Mouse (Mus musculus) neural tube, embryonic 13.5 days (tissue): ENCODE data around the gene Me1. TPM values are rescaled to one million over a fixed set of nuclear protein-coding genes. Genes with fewer than 3 reads are reported as not detected.

Experiments used
- ATAC-seq: fragments of 200-750 bp; cut with Nextera tagmentation; 2 replicates; pipeline ENCODE4 v1.8.0; 2017; ENCODE audit warnings: low read depth, mild to moderate bottlenecking, moderate TSS enrichment, moderate library complexity
- H3K27ac ChIP-seq: fragments of 300-500 bp; sonication (generic); replicated peaks from 2 replicates; pipeline ENCODE4 v1.5.1; 2015; ENCODE audit warnings: moderate library complexity, mild to moderate bottlenecking, inconsistent platforms
- H3K27me3 ChIP-seq: fragments of 300-500 bp; sonication (generic); 2 replicates; pipeline ENCODE4 v1.6.1; 2015; ENCODE audit warnings: mild to moderate bottlenecking, inconsistent platforms
- H3K36me3 ChIP-seq: fragments of 300-500 bp; sonication (generic); 2 replicates; pipeline ENCODE4 v1.6.1; 2015; ENCODE audit warnings: mild to moderate bottlenecking, inconsistent platforms
- H3K4me1 ChIP-seq: fragments of 300-500 bp; sonication (generic); replicated peaks from 2 replicates; pipeline ENCODE4 v1.6.1; 2015; ENCODE audit warnings: inconsistent platforms
- H3K4me2 ChIP-seq: fragments of 300-500 bp; sonication (generic); 2 replicates; pipeline ENCODE4 v1.6.1; 2015; ENCODE audit warnings: inconsistent platforms, mild to moderate bottlenecking, moderate library complexity
- H3K4me3 ChIP-seq: fragments of 300-500 bp; sonication (generic); 2 replicates; pipeline ENCODE4 v1.5.1; 2015; ENCODE audit warnings: mild to moderate bottlenecking, inconsistent platforms
- H3K9ac ChIP-seq: fragments of 300-500 bp; sonication (generic); 2 replicates; pipeline ENCODE4 v1.6.1; 2015; ENCODE audit warnings: moderate library complexity, mild to moderate bottlenecking, inconsistent platforms
- H3K9me3 ChIP-seq: fragments of 300-500 bp; sonication (generic); 2 replicates; pipeline ENCODE4 v1.6.1; 2016; ENCODE audit warnings: inconsistent platforms
- WGBS: fragments of 180-500 bp; shearing (Covaris S2); methylation state at CpG from one replicate; pipeline ENCODE4 v1.1.7; 2015; 5-methylcytosine and 5-hydroxymethylcytosine counted together
- polyA plus RNA-seq: library from polyadenylated mRNA; unstranded; fragments of >200 nt; fragmentation: Nextera tagmentation; extraction: Ambion mirVana; gene quantifications from 2 replicates; pipeline ENCODE4 v1.2.1, GENCODE M21; 2015

Gene Me1
- polyA plus RNA-seq, 1 experiment from 2014 or later, result 38.3 TPM

DNA sequence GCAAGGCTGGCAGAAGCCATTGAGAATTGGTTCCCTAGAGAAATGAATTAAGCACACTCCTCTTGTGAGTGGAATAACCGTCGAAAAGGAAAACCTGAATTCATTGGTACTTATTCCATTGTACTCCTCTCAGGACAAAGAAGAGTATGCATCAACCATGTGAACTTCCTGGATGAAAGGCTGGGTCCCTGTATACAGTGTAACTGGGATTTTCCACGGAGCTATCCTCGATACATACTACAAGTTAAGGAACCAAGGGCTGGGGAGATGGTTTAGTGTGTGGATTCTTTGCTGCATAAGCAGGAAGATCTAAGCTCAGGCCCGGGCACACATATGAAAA lies 30.6 kb upstream of the Me1 start:
- ATAC-seq, result peak; percentile 61
- no peak overlapping the region for H3K9ac ChIP-seq
- no peaks in the 10 kb centered on the region for H3K27me3 ChIP-seq
- no peak overlapping the region for H3K4me2 ChIP-seq
- H3K4me1 ChIP-seq, result peaks cover 11% of the 10 kb centered on the region
- WGBS, result 65% methylated on average over 5 of the region's 5 CpGs
- H3K4me3 ChIP-seq, result no peak overlapping the region
- H3K36me3 ChIP-seq, result no peaks in the 10 kb centered on the region
- H3K9me3 ChIP-seq, result no peaks in the 10 kb centered on the region
- peak overlapping the region; percentile 68 for H3K27ac ChIP-seq

DNA sequence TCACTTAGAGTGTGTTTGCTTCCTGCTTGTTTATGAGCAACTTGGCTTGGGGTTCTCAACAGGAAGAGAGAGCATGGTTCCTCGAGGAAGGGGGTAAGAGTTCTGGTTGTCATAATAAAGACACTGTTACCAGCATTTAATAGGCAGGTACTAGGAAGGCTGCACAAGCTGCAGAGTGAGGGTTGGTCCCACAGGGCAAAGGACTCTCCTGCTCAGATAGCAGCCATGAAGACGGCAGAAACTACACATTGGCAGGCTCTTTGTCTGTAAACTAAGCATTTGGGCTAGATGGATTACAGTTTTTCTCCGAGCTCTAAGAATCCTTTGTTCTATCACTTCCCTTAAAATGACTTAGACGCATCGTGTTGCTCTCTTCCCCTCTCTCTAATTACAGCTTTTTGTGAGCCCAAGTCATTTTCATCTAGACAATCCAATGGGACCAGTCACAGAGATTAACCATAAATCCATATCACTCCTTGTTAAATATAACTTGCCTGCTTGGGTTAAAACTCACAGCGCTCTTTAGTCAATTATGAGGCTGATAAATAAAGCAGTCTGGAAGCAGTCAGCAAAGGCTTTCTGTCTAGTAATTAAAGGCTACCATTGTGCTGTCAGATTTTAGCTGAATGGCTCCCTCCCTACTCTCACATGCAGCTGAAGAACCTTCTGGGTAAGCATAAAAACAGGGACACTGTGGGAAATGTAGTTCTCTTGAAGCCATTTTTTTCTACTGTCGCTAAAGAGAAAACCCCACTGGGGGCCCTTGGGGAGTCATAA lies 30.0 kb upstream of the Me1 start:
- Histone ChIP-seq H3K36me3 (no peaks in the 10 kb centered on the region), H3K4me2 (no peak overlapping the region), H3K4me1 (peaks cover 11% of the 10 kb centered on the region), H3K27ac (peak overlapping the region; percentile 68), H3K27me3 (no peaks in the 10 kb centered on the region), H3K9me3 (no peaks in the 10 kb centered on the region), H3K9ac (no peak overlapping the region), H3K4me3 (no peak overlapping the region)
- ATAC-seq, result peak; percentile 62
- WGBS, result 39% methylated on average over 7 of the region's 7 CpGs

GRCm38 (mm10) chr9:86725066-86725465 lies 29.3 kb upstream of the Me1 start:
- WGBS, result 90% methylated on average over 4 of the region's 4 CpGs
- Histone ChIP-seq H3K4me3 (no peak overlapping the region), H3K9me3 (no peaks in the 10 kb centered on the region), H3K9ac (no peak overlapping the region), H3K27me3 (no peaks in the 10 kb centered on the region), H3K27ac (peak overlapping the region; percentile 68), H3K4me1 (peaks cover 11% of the 10 kb centered on the region), H3K4me2 (no peak overlapping the region), H3K36me3 (no peaks in the 10 kb centered on the region)
- no peak for ATAC-seq

- no peak for ATAC-seq
- Histone ChIP-seq H3K4me3 (no peak overlapping the region), H3K27me3 (no peaks in the 10 kb centered on the region), H3K4me1 (peaks cover 4% of the 10 kb centered on the region; the same call in 1 of the 2 replicates), H3K9me3 (no peaks in the 10 kb centered on the region), H3K4me2 (no peak overlapping the region), H3K36me3 (no peaks in the 10 kb centered on the region), H3K9ac (no peak overlapping the region), H3K27ac (no peak overlapping the region)
- WGBS, result 73% methylated on average over 2 of the region's 2 CpGs
Observed at GRCm38 (mm10) chr9:86720794-86721193, 25.0 kb upstream of the Me1 start.

- no peaks in the 10 kb centered on the region for H3K27me3 ChIP-seq
- 87% methylated on average over 5 of the region's 5 CpGs for WGBS
- H3K4me1 ChIP-seq, result no peaks in the 10 kb centered on the region
- no peak overlapping the region for H3K4me2 ChIP-seq
- no peak overlapping the region for H3K9ac ChIP-seq
- no peak overlapping the region for H3K4me3 ChIP-seq
- H3K36me3 ChIP-seq, result no peaks in the 10 kb centered on the region
- no peaks in the 10 kb centered on the region for H3K9me3 ChIP-seq
- no peak overlapping the region for H3K27ac ChIP-seq
- ATAC-seq, result no peak
Observed at GRCm38 (mm10) chr9:86720227-86720626, 24.5 kb upstream of the Me1 start.

DNA sequence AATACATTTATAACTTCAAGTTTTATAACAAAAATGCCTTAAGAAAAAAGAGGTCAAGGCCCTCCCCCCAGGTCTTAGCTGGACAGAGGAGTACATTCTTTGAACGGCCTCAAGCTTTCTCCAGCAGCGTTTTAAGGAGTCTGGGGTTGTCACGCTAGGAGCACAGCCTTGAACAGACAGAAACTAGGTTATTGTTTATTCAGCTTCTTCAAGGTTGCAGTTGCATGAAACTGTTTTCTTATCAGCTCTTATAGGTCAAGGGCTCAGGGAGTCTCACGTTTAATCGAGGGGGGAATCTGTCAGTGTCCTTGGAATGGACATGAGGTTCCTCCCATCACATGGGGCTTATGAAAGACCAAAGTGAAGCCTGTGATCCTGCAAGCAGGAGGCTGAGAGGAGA lies 21.4 kb upstream of the Me1 start:
- Histone ChIP-seq H3K9me3 (no peaks in the 10 kb centered on the region), H3K4me3 (no peak overlapping the region), H3K27ac (no peak overlapping the region), H3K9ac (no peak overlapping the region), H3K27me3 (no peaks in the 10 kb centered on the region), H3K4me1 (no peaks in the 10 kb centered on the region), H3K36me3 (no peaks in the 10 kb centered on the region), H3K4me2 (no peak overlapping the region)
- 75% methylated on average over 5 of the region's 5 CpGs for WGBS
- no peak for ATAC-seq

GRCm38 (mm10) chr9:86716540-86716939 lies 20.8 kb upstream of the Me1 start:
- 47% methylated on average over 2 of the region's 2 CpGs for WGBS
- Histone ChIP-seq H3K36me3 (no peaks in the 10 kb centered on the region), H3K9me3 (no peaks in the 10 kb centered on the region), H3K27me3 (no peaks in the 10 kb centered on the region), H3K9ac (no peak overlapping the region), H3K4me1 (no peaks in the 10 kb centered on the region), H3K27ac (no peak overlapping the region), H3K4me3 (no peak overlapping the region), H3K4me2 (no peak overlapping the region)
- ATAC-seq, result no peak

DNA sequence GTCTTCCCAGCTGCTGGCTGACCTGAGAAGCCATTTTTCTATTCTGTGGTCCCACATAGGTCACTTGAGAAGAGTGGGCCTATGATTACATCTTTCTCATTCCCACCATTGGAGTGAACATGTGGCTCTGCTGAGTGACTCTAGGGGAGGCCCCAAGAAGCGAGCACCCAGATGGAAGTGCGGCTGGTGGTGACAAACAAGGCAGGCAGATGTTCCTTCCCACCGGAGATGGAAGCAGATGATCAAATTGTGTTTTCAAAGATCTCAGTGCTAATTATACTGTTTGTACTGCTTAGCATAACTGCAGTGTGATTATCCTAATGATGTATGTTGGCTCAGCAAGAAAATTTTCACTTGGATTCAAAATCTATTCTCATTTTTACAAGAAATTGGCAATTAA lies 18.3 kb upstream of the Me1 start:
- Histone ChIP-seq H3K27ac (no peak overlapping the region), H3K9me3 (no peaks in the 10 kb centered on the region), H3K4me2 (no peak overlapping the region), H3K27me3 (no peaks in the 10 kb centered on the region), H3K36me3 (no peaks in the 10 kb centered on the region), H3K4me3 (no peak overlapping the region), H3K4me1 (no peaks in the 10 kb centered on the region), H3K9ac (no peak overlapping the region)
- ATAC-seq, result no peak
- 88% methylated on average over 3 of the region's 3 CpGs for WGBS

GRCm38 (mm10) chr9:86712648-86713047 lies 16.9 kb upstream of the Me1 start:
- no peak for ATAC-seq
- no peaks in the 10 kb centered on the region for H3K9me3 ChIP-seq
- H3K27ac ChIP-seq, result no peak overlapping the region
- no peak overlapping the region for H3K9ac ChIP-seq
- H3K27me3 ChIP-seq, result no peaks in the 10 kb centered on the region
- no peak overlapping the region for H3K4me2 ChIP-seq
- H3K4me1 ChIP-seq, result no peaks in the 10 kb centered on the region
- H3K4me3 ChIP-seq, result no peak overlapping the region
- H3K36me3 ChIP-seq, result no peaks in the 10 kb centered on the region
- 65% methylated on average over 2 of the region's 2 CpGs for WGBS

DNA sequence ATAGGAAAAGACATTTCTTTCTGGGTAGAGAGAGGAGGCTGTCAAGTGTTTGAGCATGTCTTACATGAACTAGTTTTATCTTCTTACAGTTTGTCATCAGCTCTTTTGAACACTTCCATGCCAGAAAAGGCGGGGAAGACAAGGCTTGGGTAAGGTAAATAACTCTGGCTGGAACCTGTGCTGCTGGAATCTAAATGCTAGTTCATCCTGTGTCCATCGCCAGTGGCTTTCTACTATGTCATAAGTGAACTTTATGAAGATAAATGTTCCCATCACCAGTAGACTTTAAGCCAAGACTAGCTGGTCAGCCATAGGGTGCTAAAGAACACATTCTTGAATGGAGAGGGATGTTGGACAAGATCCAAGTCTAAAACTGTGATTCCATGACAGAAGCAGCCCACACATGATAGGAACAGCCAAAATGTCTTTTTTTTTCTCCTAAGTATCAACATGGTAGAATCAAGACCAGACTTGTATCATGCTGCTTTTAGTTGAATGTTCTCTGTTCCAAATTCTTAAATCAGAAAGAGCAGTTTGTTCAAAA lies 14.4 kb upstream of the Me1 start:
- no peak for ATAC-seq
- WGBS, result 87% methylated on average over 2 of the region's 2 CpGs
- H3K27me3 ChIP-seq, result no peaks in the 10 kb centered on the region

GRCm38 (mm10) chr9:86708921-86709320 lies 13.2 kb upstream of the Me1 start:
- no peak overlapping the region for H3K4me3 ChIP-seq
- H3K4me2 ChIP-seq, result no peak overlapping the region
- H3K36me3 ChIP-seq, result no peaks in the 10 kb centered on the region
- H3K27me3 ChIP-seq, result no peaks in the 10 kb centered on the region
- H3K9me3 ChIP-seq, result no peaks in the 10 kb centered on the region
- ATAC-seq, result no peak
- WGBS, result 63% methylated on average over 6 of the region's 6 CpGs
- H3K27ac ChIP-seq, result no peak overlapping the region
- no peak overlapping the region for H3K9ac ChIP-seq
- no peaks in the 10 kb centered on the region for H3K4me1 ChIP-seq

More for the DNA sequence above, 14.4 kb upstream of the Me1 start:
- no peak overlapping the region for H3K4me3 ChIP-seq
- no peaks in the 10 kb centered on the region for H3K4me1 ChIP-seq
- H3K9ac ChIP-seq, result no peak overlapping the region
- H3K4me2 ChIP-seq, result no peak overlapping the region
- no peak overlapping the region for H3K27ac ChIP-seq
- H3K9me3 ChIP-seq, result no peaks in the 10 kb centered on the region
- no peaks in the 10 kb centered on the region for H3K36me3 ChIP-seq

GRCm38 (mm10) chr9:86707431-86707830 lies 11.7 kb upstream of the Me1 start:
- H3K9me3 ChIP-seq, result no peaks in the 10 kb centered on the region
- no peaks in the 10 kb centered on the region for H3K36me3 ChIP-seq
- H3K4me2 ChIP-seq, result no peak overlapping the region
- H3K9ac ChIP-seq, result no peak overlapping the region
- H3K4me1 ChIP-seq, result no peaks in the 10 kb centered on the region
- no peak for ATAC-seq
- no peak overlapping the region for H3K27ac ChIP-seq
- no peak overlapping the region for H3K4me3 ChIP-seq
- 70% methylated on average over 1 of the region's 1 CpGs for WGBS
- no peaks in the 10 kb centered on the region for H3K27me3 ChIP-seq

GRCm38 (mm10) chr9:86701844-86702243 lies 6.1 kb upstream of the Me1 start:
- Histone ChIP-seq H3K27ac (no peak overlapping the region), H3K4me3 (no peak overlapping the region), H3K36me3 (no peaks in the 10 kb centered on the region), H3K9ac (no peak overlapping the region), H3K27me3 (no peaks in the 10 kb centered on the region), H3K4me1 (no peaks in the 10 kb centered on the region), H3K4me2 (no peak overlapping the region), H3K9me3 (no peaks in the 10 kb centered on the region)
- 26% methylated on average over 2 of the region's 2 CpGs for WGBS
- ATAC-seq, result no peak
